Mouse (Mus musculus): ENCODE data around the gene Plekhg1. TPM values are rescaled to one million over a fixed set of nuclear protein-coding genes. Genes with fewer than 3 reads are reported as not detected.

Plekhg1 gene
- polyA plus RNA-seq, 1 experiment from 2014 or later, result 9.8 TPM

- H3K36me3 ChIP-seq (ENCODE audit: control insufficient read depth, insufficient read depth, low read length), result no peaks in the 10 kb centered on the region
- H3K4me3 ChIP-seq (ENCODE audit: low read depth, low read length), result no peak overlapping the region
- H3K4me1 ChIP-seq (replicated peaks; ENCODE audit: control insufficient read depth, insufficient read depth, low read length), result no peaks in the 10 kb centered on the region
- DNase-seq (ENCODE audit: low spot score), result no peak
- H3K27me3 ChIP-seq (replicated peaks; ENCODE audit: control insufficient read depth, insufficient read depth, low read length), result no peaks in the 10 kb centered on the region
- no peaks in the 10 kb centered on the region for H3K9me3 ChIP-seq (ENCODE audit: control insufficient read depth, low read length)
- no peak for ATAC-seq (replicated peaks; ENCODE audit: low FRiP score, low TSS enrichment, low read depth)
- H3K9ac ChIP-seq (ENCODE audit: low read length), result no peak overlapping the region
- no peak overlapping the region for H3K4me2 ChIP-seq (ENCODE audit: low read length)
- 74% methylated on average over 3 of the region's 3 CpGs for WGBS
- no peak overlapping the region for H3K27ac ChIP-seq (ENCODE audit: low read depth)
Observed at GRCm38 (mm10) chr10:3729666-3730065, 10.5 kb upstream of the Plekhg1 start.

DNA sequence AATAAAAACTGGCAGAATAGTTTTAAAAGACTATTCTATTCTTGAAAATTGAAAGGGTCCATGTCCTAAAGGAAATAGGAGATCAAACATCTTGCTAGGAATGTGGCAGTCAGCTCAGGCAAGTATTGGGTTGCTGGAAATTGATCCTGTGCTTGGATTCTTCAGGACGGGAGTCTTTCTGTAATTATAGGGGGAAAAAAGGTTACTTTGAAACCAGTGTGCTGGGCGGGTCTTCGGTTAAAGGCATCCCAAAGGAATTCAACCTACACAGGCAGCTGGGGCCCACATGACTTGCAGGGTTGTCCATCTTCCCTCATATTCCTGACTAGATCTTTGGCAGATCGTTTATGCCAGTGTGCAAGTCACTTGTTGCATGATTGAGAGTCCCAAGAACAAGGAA lies 9.8 kb upstream of the Plekhg1 start:
- Histone ChIP-seq H3K27me3 (replicated peaks; ENCODE audit: control insufficient read depth, insufficient read depth, low read length) (no peaks in the 10 kb centered on the region), H3K27ac (ENCODE audit: low read depth) (no peak overlapping the region), H3K36me3 (ENCODE audit: control insufficient read depth, insufficient read depth, low read length) (no peaks in the 10 kb centered on the region), H3K4me3 (ENCODE audit: low read depth, low read length) (no peak overlapping the region), H3K4me1 (replicated peaks; ENCODE audit: control insufficient read depth, insufficient read depth, low read length) (no peaks in the 10 kb centered on the region), H3K4me2 (ENCODE audit: low read length) (no peak overlapping the region), H3K9me3 (ENCODE audit: control insufficient read depth, low read length) (no peaks in the 10 kb centered on the region), H3K9ac (ENCODE audit: low read length) (no peak overlapping the region)
- DNase-seq (ENCODE audit: low spot score), result no peak
- no peak for ATAC-seq (replicated peaks; ENCODE audit: low FRiP score, low TSS enrichment, low read depth)
- 30% methylated on average over 4 of the region's 4 CpGs for WGBS

GRCm38 (mm10) chr10:3737034-3737433 lies 3.1 kb upstream of the Plekhg1 start:
- no peaks in the 10 kb centered on the region for H3K9me3 ChIP-seq (ENCODE audit: control insufficient read depth, low read length)
- H3K4me2 ChIP-seq (ENCODE audit: low read length), result no peak overlapping the region
- 0 out of 2 replicates have a peak, but pooled peaks cover 3% of the 10 kb centered on the region for H3K4me1 ChIP-seq (replicated peaks; ENCODE audit: control insufficient read depth, insufficient read depth, low read length)
- ATAC-seq (replicated peaks; ENCODE audit: low FRiP score, low TSS enrichment, low read depth) (no peak), DNase-seq (ENCODE audit: low spot score) (no peak)
- no peak overlapping the region for H3K27ac ChIP-seq (ENCODE audit: low read depth)
- H3K36me3 ChIP-seq (ENCODE audit: control insufficient read depth, insufficient read depth, low read length), result no peaks in the 10 kb centered on the region
- H3K27me3 ChIP-seq (replicated peaks; ENCODE audit: control insufficient read depth, insufficient read depth, low read length), result no peaks in the 10 kb centered on the region
- 49% methylated on average over 3 of the region's 3 CpGs for WGBS
- no peak overlapping the region for H3K9ac ChIP-seq (ENCODE audit: low read length)
- no peak overlapping the region for H3K4me3 ChIP-seq (ENCODE audit: low read depth, low read length)

DNA sequence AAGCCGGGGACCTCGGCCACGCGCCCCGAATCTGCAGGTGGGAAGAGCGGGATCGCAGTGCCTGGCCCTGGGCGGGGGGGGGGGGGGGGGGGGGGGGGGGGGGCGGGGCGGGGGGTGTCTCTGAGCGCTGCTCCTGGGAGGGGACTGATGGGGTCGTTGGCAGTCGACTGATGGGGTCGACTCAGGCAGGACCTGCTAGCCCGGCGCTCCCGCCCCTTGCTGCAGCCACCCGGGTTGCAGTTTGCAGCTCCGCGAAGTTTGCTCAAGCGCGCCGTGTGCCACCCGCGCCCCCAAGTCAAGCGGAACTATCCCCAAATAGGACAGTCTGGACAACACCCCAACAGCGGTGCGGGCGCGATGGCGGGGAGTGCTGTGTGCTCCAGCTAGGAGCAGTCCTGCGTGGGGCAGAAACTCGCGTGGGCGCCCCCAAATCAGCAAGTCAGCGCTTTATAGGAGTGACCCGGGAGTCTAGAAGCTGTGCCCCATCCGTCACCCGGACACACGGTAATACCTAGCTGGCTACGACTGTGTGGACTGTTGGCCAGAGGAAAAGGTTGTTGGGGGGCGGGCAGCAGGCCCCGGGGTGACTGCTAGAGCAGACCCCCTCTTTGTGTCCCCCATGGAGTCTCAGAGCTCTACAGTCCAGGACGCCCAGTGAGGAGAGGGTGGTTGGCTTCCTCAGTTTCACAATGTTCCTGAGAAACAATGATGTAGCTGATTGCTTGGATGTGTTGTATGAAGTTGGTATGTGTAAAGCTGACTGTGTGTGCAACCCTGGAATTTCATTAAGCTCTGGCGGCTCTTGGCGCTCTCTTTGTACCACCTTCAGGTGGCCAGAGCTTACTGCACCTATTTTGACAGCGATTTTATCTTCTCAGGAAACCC lies 582 bp downstream of the Plekhg1 start:
- DNase-seq (ENCODE audit: low spot score), result peak; percentile 85
- H3K9me3 ChIP-seq (ENCODE audit: control insufficient read depth, low read length), result no peaks in the 10 kb centered on the region
- no peaks in the 10 kb centered on the region for H3K36me3 ChIP-seq (ENCODE audit: control insufficient read depth, insufficient read depth, low read length)
- peak; percentile 79 for ATAC-seq (replicated peaks; ENCODE audit: low FRiP score, low TSS enrichment, low read depth)
- 1% methylated on average over 35 of the region's 47 CpGs for WGBS
- peak overlapping the region; percentile 78 for H3K9ac ChIP-seq (ENCODE audit: low read length)
- peak overlapping the region; percentile 84 for H3K27ac ChIP-seq (ENCODE audit: low read depth)
- peak overlapping the region; percentile 73 for H3K4me3 ChIP-seq (ENCODE audit: low read depth, low read length)
- peak overlapping the region; percentile 95 for H3K4me2 ChIP-seq (ENCODE audit: low read length)
- no peaks in the 10 kb centered on the region for H3K27me3 ChIP-seq (replicated peaks; ENCODE audit: control insufficient read depth, insufficient read depth, low read length)
- H3K4me1 ChIP-seq (replicated peaks; ENCODE audit: control insufficient read depth, insufficient read depth, low read length), result 0 out of 2 replicates have a peak, but pooled peaks cover 3% of the 10 kb centered on the region

- peak overlapping the region; percentile 95 for H3K4me2 ChIP-seq (ENCODE audit: low read length)
- 10% methylated on average over 5 of the region's 5 CpGs for WGBS
- H3K36me3 ChIP-seq (ENCODE audit: control insufficient read depth, insufficient read depth, low read length), result no peaks in the 10 kb centered on the region
- ATAC-seq (replicated peaks; ENCODE audit: low FRiP score, low TSS enrichment, low read depth), result no peak
- peak overlapping the region; percentile 29 for H3K9ac ChIP-seq (ENCODE audit: low read length)
- H3K4me3 ChIP-seq (ENCODE audit: low read depth, low read length), result peak overlapping the region; percentile 73
- H3K9me3 ChIP-seq (ENCODE audit: control insufficient read depth, low read length), result no peaks in the 10 kb centered on the region
- H3K4me1 ChIP-seq (replicated peaks; ENCODE audit: control insufficient read depth, insufficient read depth, low read length), result 0 out of 2 replicates have a peak, but pooled peaks cover 3% of the 10 kb centered on the region
- no peak for DNase-seq (ENCODE audit: low spot score)
- H3K27me3 ChIP-seq (replicated peaks; ENCODE audit: control insufficient read depth, insufficient read depth, low read length), result no peaks in the 10 kb centered on the region
- no peak overlapping the region for H3K27ac ChIP-seq (ENCODE audit: low read depth)
Observed at GRCm38 (mm10) chr10:3741791-3742190, 1.6 kb downstream of the Plekhg1 start.

- 44% methylated on average over 2 of the region's 2 CpGs for WGBS
- ATAC-seq (replicated peaks; ENCODE audit: low FRiP score, low TSS enrichment, low read depth), result no peak
- no peak overlapping the region for H3K27ac ChIP-seq (ENCODE audit: low read depth)
- no peak overlapping the region for H3K4me3 ChIP-seq (ENCODE audit: low read depth, low read length)
- H3K4me2 ChIP-seq (ENCODE audit: low read length), result no peak overlapping the region
- H3K4me1 ChIP-seq (replicated peaks; ENCODE audit: control insufficient read depth, insufficient read depth, low read length), result 0 out of 2 replicates have a peak, but pooled peaks cover 3% of the 10 kb centered on the region
- no peaks in the 10 kb centered on the region for H3K27me3 ChIP-seq (replicated peaks; ENCODE audit: control insufficient read depth, insufficient read depth, low read length)
- H3K36me3 ChIP-seq (ENCODE audit: control insufficient read depth, insufficient read depth, low read length), result no peaks in the 10 kb centered on the region
- no peak overlapping the region for H3K9ac ChIP-seq (ENCODE audit: low read length)
- DNase-seq (ENCODE audit: low spot score), result no peak
- H3K9me3 ChIP-seq (ENCODE audit: control insufficient read depth, low read length), result no peaks in the 10 kb centered on the region
Observed at GRCm38 (mm10) chr10:3743069-3743468, 2.9 kb downstream of the Plekhg1 start.

DNA sequence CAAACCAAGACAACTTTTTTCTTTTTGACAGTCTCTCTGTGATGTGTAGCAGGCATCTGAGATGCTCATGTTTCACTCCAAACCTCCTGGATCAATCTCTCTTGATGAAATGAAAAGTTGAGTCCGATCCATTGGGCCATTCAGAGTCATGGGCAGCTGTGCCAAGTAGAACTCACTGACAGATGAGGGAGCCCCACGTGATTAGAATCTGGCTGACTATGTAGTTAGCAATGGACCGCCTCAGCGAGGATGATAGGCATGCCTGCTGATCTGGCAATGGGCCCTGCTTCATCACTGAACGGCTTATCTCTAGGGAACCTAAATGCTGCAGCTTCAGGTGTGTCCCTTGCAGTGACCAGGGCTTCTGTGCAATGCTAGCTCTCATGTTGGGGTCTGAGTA lies 3.7 kb downstream of the Plekhg1 start:
- Histone ChIP-seq H3K9ac (ENCODE audit: low read length) (no peak overlapping the region), H3K9me3 (ENCODE audit: control insufficient read depth, low read length) (no peaks in the 10 kb centered on the region), H3K4me3 (ENCODE audit: low read depth, low read length) (no peak overlapping the region), H3K27me3 (replicated peaks; ENCODE audit: control insufficient read depth, insufficient read depth, low read length) (no peaks in the 10 kb centered on the region), H3K4me1 (replicated peaks; ENCODE audit: control insufficient read depth, insufficient read depth, low read length) (0 out of 2 replicates have a peak, but pooled peaks cover 3% of the 10 kb centered on the region), H3K27ac (ENCODE audit: low read depth) (no peak overlapping the region), H3K36me3 (ENCODE audit: control insufficient read depth, insufficient read depth, low read length) (no peaks in the 10 kb centered on the region), H3K4me2 (ENCODE audit: low read length) (no peak overlapping the region)
- ATAC-seq (replicated peaks; ENCODE audit: low FRiP score, low TSS enrichment, low read depth), result no peak
- WGBS, result 83% methylated on average over 5 of the region's 5 CpGs
- no peak for DNase-seq (ENCODE audit: low spot score)

GRCm38 (mm10) chr10:3746794-3747518 lies 6.8 kb downstream of the Plekhg1 start:
- Histone ChIP-seq H3K4me3 (ENCODE audit: low read depth, low read length) (no peak overlapping the region), H3K9me3 (ENCODE audit: control insufficient read depth, low read length) (no peaks in the 10 kb centered on the region), H3K27me3 (replicated peaks; ENCODE audit: control insufficient read depth, insufficient read depth, low read length) (no peaks in the 10 kb centered on the region), H3K36me3 (ENCODE audit: control insufficient read depth, insufficient read depth, low read length) (no peaks in the 10 kb centered on the region), H3K4me2 (ENCODE audit: low read length) (no peak overlapping the region), H3K9ac (ENCODE audit: low read length) (no peak overlapping the region), H3K4me1 (replicated peaks; ENCODE audit: control insufficient read depth, insufficient read depth, low read length) (no peaks in the 10 kb centered on the region), H3K27ac (ENCODE audit: low read depth) (no peak overlapping the region; the same call in 1 of the 2 replicates)
- DNase-seq (ENCODE audit: low spot score), result no peak
- 46% methylated on average over 3 of the region's 3 CpGs for WGBS
- ATAC-seq (replicated peaks; ENCODE audit: low FRiP score, low TSS enrichment, low read depth), result no peak
